Mouse (Mus musculus): ENCODE measurements around the gene Irs2.

Irs2 gene

DNA sequence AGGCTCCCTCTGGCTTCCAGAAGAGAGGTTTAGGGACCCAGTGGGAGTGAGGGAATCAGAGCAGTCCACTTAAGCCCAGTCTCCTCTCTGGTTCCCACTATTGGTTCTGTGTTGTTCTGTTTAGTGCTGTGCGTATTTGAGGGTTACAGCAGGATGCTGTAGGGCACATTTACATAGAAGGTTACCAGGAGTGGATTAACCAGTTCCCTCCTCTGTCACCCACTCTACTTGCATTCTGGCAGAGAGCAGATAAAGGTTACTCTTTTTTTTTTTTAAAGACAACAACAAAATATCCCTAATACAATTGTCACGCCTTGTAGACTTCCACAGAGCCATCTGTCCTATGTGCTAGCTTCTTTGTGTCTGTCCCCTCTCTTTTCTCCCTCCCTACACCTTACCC is 16.9 kb downstream of the Irs2 start:
- H3K4me1 ChIP-seq (replicated peaks; ENCODE audit: low read depth, low read length) = peaks cover 45% of the 10 kb centered on the region
- no peaks in the 10 kb centered on the region for H3K9me3 ChIP-seq (ENCODE audit: low read length)
- H3K4me3 ChIP-seq (replicated peaks; ENCODE audit: low read length) = no peak overlapping the region
- peaks cover 10% of the 10 kb centered on the region for H3K36me3 ChIP-seq (ENCODE audit: insufficient read depth, low read length)
- no peak for TF ChIP-seq POU5F1 (IDR thresholded peaks at IDR 0.05; ENCODE audit: borderline replicate concordance, low read length)
- TF ChIP-seq NANOG (IDR thresholded peaks at IDR 0.05; ENCODE audit: borderline replicate concordance, low read length) = no peak
- TF ChIP-seq CTCF (conservative IDR thresholded peaks at IDR 0.05; ENCODE audit: low read length) = no peak
- no peaks in the 10 kb centered on the region for H3K27me3 ChIP-seq (ENCODE audit: insufficient read depth, low read length)

- no peaks in the 10 kb centered on the region for H3K27me3 ChIP-seq (ENCODE audit: insufficient read depth, low read length)
- no peaks in the 10 kb centered on the region for H3K9me3 ChIP-seq (ENCODE audit: low read length)
- H3K36me3 ChIP-seq (ENCODE audit: insufficient read depth, low read length) = peaks cover 17% of the 10 kb centered on the region
- TF ChIP-seq POU5F1 (IDR thresholded peaks at IDR 0.05; ENCODE audit: borderline replicate concordance, low read length) (no peak), NANOG (IDR thresholded peaks at IDR 0.05; ENCODE audit: borderline replicate concordance, low read length) (no peak), CTCF (conservative IDR thresholded peaks at IDR 0.05; ENCODE audit: low read length) (no peak)
- peaks cover 41% of the 10 kb centered on the region for H3K4me1 ChIP-seq (replicated peaks; ENCODE audit: low read depth, low read length)
- no peak overlapping the region for H3K4me3 ChIP-seq (replicated peaks; ENCODE audit: low read length)
Observed at GRCm38 (mm10) chr8:10990421-10991110, 17.7 kb downstream of the Irs2 start.

GRCm38 (mm10) chr8:10989946-10990345 is 18.3 kb downstream of the Irs2 start:
- Histone ChIP-seq H3K4me1 (replicated peaks; ENCODE audit: low read depth, low read length) (peaks cover 38% of the 10 kb centered on the region), H3K9me3 (ENCODE audit: low read length) (no peaks in the 10 kb centered on the region), H3K27me3 (ENCODE audit: insufficient read depth, low read length) (no peaks in the 10 kb centered on the region), H3K4me3 (replicated peaks; ENCODE audit: low read length) (no peak overlapping the region), H3K36me3 (ENCODE audit: insufficient read depth, low read length) (peaks cover 18% of the 10 kb centered on the region)
- TF ChIP-seq NANOG (IDR thresholded peaks at IDR 0.05; ENCODE audit: borderline replicate concordance, low read length) = no peak
- no peak for TF ChIP-seq POU5F1 (IDR thresholded peaks at IDR 0.05; ENCODE audit: borderline replicate concordance, low read length)
- no peak for TF ChIP-seq CTCF (conservative IDR thresholded peaks at IDR 0.05; ENCODE audit: low read length)

- no peak overlapping the region for H3K4me3 ChIP-seq (replicated peaks; ENCODE audit: low read length)
- H3K9me3 ChIP-seq (ENCODE audit: low read length) = no peaks in the 10 kb centered on the region
- peaks cover 28% of the 10 kb centered on the region for H3K36me3 ChIP-seq (ENCODE audit: insufficient read depth, low read length)
- H3K4me1 ChIP-seq (replicated peaks; ENCODE audit: low read depth, low read length) = peaks cover 28% of the 10 kb centered on the region
- TF ChIP-seq CTCF (conservative IDR thresholded peaks at IDR 0.05; ENCODE audit: low read length) (no peak), POU5F1 (IDR thresholded peaks at IDR 0.05; ENCODE audit: borderline replicate concordance, low read length) (no peak), NANOG (IDR thresholded peaks at IDR 0.05; ENCODE audit: borderline replicate concordance, low read length) (no peak)
- no peaks in the 10 kb centered on the region for H3K27me3 ChIP-seq (ENCODE audit: insufficient read depth, low read length)
Observed at GRCm38 (mm10) chr8:10986638-10987037, 21.6 kb downstream of the Irs2 start.

DNA sequence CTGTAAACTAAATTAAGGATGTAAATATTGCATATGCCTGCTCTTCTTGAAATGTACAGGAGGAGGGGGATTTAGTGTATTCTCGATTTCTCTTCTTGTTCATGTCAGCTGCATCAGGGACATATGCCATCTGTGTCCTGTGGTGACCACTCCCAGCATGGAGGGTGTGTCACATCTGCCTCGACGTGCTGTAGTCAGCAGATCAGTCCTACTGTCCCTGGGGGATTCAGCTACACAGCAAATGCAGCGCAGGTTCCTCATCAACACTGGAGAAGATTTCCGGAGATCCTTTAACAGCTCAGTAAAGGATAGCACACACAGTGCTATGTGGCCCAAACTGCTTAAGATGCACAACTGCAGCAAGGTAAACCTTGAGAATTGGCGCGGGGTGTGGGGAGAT is 23.2 kb downstream of the Irs2 start:
- TF ChIP-seq POU5F1 (IDR thresholded peaks at IDR 0.05; ENCODE audit: borderline replicate concordance, low read length) = no peak
- no peak for TF ChIP-seq CTCF (conservative IDR thresholded peaks at IDR 0.05; ENCODE audit: low read length)
- TF ChIP-seq NANOG (IDR thresholded peaks at IDR 0.05; ENCODE audit: borderline replicate concordance, low read length) = no peak
- Histone ChIP-seq H3K9me3 (ENCODE audit: low read length) (no peaks in the 10 kb centered on the region), H3K27me3 (ENCODE audit: insufficient read depth, low read length) (peaks cover under 1% of the 10 kb centered on the region; the same call in 1 of the 2 replicates), H3K36me3 (ENCODE audit: insufficient read depth, low read length) (peaks cover 28% of the 10 kb centered on the region), H3K4me1 (replicated peaks; ENCODE audit: low read depth, low read length) (peaks cover 17% of the 10 kb centered on the region), H3K4me3 (replicated peaks; ENCODE audit: low read length) (no peak overlapping the region)

- TF ChIP-seq NANOG (IDR thresholded peaks at IDR 0.05; ENCODE audit: borderline replicate concordance, low read length) (no peak), POU5F1 (IDR thresholded peaks at IDR 0.05; ENCODE audit: borderline replicate concordance, low read length) (no peak), CTCF (conservative IDR thresholded peaks at IDR 0.05; ENCODE audit: low read length) (no peak)
Observed at GRCm38 (mm10) chr8:10980876-10981275, 27.4 kb downstream of the Irs2 start.

DNA sequence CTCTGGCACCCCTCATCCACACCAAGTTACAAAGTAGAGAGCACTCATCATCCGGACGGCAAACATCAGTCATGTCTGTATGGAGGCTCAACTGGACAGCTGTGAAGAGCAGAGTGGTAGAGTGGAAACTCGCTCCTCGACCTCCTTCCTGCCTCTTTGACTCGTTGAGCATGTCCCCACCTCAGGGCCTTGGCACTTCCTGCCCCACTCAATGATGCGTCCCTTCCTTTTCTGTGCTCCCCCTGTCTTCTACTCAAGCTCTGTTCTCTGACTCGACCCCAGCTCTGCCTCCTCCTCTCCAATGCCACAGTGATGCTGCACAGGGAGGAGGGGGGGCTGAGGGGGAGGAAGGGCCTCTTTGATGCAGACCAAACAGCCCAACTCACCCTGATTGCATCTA is 28.3 kb downstream of the Irs2 start:
- Histone ChIP-seq H3K4me1 (replicated peaks; ENCODE audit: low read depth, low read length) (peaks cover 14% of the 10 kb centered on the region), H3K9me3 (ENCODE audit: low read length) (no peaks in the 10 kb centered on the region), H3K36me3 (ENCODE audit: insufficient read depth, low read length) (peaks cover 10% of the 10 kb centered on the region), H3K27me3 (ENCODE audit: insufficient read depth, low read length) (peaks cover 14% of the 10 kb centered on the region; the same call in 1 of the 2 replicates), H3K4me3 (replicated peaks; ENCODE audit: low read length) (no peak overlapping the region)
- no peak for TF ChIP-seq NANOG (IDR thresholded peaks at IDR 0.05; ENCODE audit: borderline replicate concordance, low read length)
- TF ChIP-seq CTCF (conservative IDR thresholded peaks at IDR 0.05; ENCODE audit: low read length) = no peak
- no peak for TF ChIP-seq POU5F1 (IDR thresholded peaks at IDR 0.05; ENCODE audit: borderline replicate concordance, low read length)

More at GRCm38 (mm10) chr8:10980876-10981275, 27.4 kb downstream of the Irs2 start:
- no peaks in the 10 kb centered on the region for H3K9me3 ChIP-seq (ENCODE audit: low read length)
- H3K4me1 ChIP-seq (replicated peaks; ENCODE audit: low read depth, low read length) = peaks cover 8% of the 10 kb centered on the region
- no peak overlapping the region for H3K4me3 ChIP-seq (replicated peaks; ENCODE audit: low read length)
- H3K36me3 ChIP-seq (ENCODE audit: insufficient read depth, low read length) = peaks cover 17% of the 10 kb centered on the region
- H3K27me3 ChIP-seq (ENCODE audit: insufficient read depth, low read length) = peaks cover 14% of the 10 kb centered on the region; the same call in 1 of the 2 replicates

- Histone ChIP-seq H3K9me3 (ENCODE audit: low read length) (no peaks in the 10 kb centered on the region), H3K4me1 (replicated peaks; ENCODE audit: low read depth, low read length) (peaks cover 16% of the 10 kb centered on the region)
- TF ChIP-seq POU5F1 (IDR thresholded peaks at IDR 0.05; ENCODE audit: borderline replicate concordance, low read length) (no peak), NANOG (IDR thresholded peaks at IDR 0.05; ENCODE audit: borderline replicate concordance, low read length) (no peak), CTCF (conservative IDR thresholded peaks at IDR 0.05; ENCODE audit: low read length) (no peak)
Observed at GRCm38 (mm10) chr8:10979196-10979794, 29.0 kb downstream of the Irs2 start.

More at GRCm38 (mm10) chr8:10979196-10979794, 29.0 kb downstream of the Irs2 start:
- Histone ChIP-seq H3K36me3 (ENCODE audit: insufficient read depth, low read length) (peaks cover 3% of the 10 kb centered on the region; the same call in 1 of the 2 replicates), H3K27me3 (ENCODE audit: insufficient read depth, low read length) (peaks cover 14% of the 10 kb centered on the region; the same call in 1 of the 2 replicates), H3K4me3 (replicated peaks; ENCODE audit: low read length) (no peak overlapping the region)

Measured in E14TG2a.4 (cell line).